Mouse (Mus musculus): Measurements from ENCODE around the gene Card6.
"Not testable (repeated sequence)": the region's sequence is repeated elsewhere in the genome, so short reads cannot be mapped to it uniquely, and the experiment has no call there.

Gene Card6

GRCm38 (mm10) chr15:5130887-5131668 is 22.7 kb upstream of the Card6 start:
- DNase-seq (ENCODE audit: low read depth, low spot score) = not testable (repeated sequence)

GRCm38 (mm10) chr15:5129111-5129805 is 20.9 kb upstream of the Card6 start:
- no peak for DNase-seq (ENCODE audit: low read depth, low spot score)

DNA sequence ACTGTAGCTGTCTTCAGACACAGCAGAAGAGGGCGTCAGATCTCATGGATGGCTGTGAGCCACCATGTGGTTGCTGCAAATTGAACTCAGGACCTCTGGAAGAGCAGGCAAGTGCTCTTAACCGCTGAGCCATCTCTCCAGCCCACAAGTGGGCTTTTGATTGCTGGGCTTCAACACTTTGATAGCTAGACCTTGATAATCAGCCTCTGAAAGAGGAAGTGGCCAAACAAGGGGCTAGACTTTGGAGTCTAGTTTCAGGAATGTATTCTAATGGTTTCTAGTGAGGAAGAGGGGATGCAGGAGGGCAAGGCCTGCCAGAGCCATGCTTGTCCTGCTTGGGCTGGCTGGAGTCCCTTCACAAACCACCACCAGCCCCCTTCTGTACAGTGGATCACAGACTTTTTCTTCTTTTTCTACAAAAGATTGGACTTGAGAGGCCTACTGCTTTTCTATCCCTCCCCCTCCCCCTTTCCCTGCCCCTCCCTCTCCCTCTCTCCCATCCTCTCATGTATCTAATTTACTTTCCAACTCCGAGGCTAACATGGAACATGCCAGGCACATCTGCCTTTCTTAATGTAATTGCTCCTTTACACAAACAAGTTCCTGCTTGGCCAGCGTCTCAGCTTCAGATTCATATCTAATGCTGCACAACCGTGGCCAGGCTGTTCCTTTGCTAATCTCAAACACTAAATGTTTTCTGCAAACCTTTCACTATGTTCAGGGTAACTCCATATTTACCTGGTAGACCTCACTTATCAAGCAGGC is 20.0 kb upstream of the Card6 start:
- no peak for DNase-seq (ENCODE audit: low read depth, low spot score)

DNA sequence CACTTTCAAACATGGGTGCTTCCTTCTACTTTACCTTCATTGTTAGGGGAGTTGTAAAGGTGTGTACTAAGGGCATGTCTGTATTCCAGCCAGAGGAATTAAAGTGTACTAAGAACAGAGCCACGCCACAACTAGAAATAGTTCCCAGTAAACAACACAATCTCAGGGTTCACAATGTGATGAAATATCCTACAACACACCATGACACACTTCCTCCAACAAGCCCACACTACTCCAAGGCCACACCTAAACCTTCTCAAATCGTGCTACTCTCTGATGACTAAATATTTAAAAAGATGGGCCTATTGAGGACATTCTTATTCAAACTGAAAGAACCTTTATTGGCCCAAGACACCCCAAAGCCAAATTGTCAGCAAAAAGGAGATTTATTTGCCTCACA is 19.1 kb upstream of the Card6 start:
- DNase-seq (ENCODE audit: low read depth, low spot score) = no peak

GRCm38 (mm10) chr15:5126456-5126855 is 18.1 kb upstream of the Card6 start:
- DNase-seq (ENCODE audit: low read depth, low spot score) = no peak

DNA sequence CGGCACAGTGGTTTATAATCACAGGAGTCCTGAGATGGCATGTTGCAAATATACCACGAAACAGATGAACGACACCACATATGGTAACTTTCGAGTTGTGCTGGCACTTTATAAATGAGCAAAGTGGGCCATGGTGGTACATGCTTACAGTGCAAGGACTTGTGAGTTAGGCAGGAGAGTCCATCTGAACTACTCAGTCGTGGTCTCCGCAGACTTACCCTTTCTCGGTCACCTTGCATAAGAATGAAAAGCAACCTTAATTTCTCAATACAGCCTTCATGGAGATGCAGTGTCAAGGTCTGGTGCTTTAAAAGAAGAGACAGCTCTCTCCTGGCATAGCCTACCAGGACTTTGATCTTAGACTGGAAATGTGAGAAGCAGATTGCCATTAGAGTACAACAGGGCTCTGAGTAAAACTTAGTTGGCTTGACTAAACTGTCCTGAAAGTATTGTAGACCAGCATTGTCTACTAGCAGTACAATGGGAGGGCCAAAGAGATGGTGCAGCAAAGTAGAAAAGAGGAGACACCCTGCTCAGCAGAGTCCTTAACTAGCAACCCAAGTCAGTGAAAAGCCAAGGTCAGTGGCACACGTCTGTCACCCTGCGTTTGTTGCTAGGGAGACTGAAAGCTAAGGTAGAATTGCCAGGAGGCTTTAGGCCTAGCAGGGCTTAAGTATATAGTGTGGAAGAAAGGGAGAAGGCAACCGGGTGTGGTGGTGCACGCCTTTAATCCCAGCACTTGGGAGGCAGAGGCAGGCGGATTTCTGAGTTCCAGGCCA is 13.4 kb upstream of the Card6 start:
- DNase-seq (ENCODE audit: low read depth, low spot score) = no peak

DNA sequence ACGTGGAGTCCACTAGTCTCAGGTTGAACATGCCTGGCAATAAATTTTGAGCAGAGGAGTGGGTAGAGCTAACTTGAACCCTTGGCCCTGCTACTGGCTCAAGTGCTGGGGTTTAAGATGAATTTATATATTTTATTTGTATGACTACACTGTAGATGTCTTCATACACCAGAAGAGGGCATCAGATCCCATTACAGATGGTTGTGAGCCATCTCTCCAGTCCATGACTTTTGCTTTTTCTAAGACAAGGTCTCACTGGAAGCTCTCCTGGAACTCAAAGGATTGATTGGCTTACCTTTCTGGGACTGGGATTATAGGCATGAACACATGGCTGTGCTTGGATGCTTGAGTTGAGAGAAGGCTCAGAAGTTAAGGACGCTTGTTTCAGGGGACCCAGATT is 11.4 kb upstream of the Card6 start:
- no peak for DNase-seq (ENCODE audit: low read depth, low spot score)

DNA sequence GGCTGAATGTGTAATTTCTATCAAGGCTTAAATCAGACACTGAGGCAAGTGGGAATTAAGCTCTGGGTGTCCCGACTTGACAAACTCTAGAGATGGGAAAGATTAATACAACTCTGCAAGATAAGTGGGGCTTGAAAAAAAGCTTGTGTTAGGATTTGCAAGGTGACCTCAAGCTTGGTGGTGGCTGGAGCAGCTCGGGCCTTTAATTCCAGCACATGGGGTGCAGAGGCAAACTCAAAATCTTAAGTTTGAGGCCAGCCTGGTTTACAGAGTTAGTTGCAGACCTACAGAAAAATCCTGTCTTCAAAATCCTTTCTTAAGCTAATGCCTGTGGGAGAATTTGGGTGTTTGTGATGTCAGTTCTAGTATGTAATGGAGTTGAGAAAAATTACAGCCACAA is 10.9 kb upstream of the Card6 start:
- no peak for DNase-seq (ENCODE audit: low read depth, low spot score)

- DNase-seq (ENCODE audit: low read depth, low spot score) = no peak
Measured at GRCm38 (mm10) chr15:5118626-5119025, 10.3 kb upstream of the Card6 start.

GRCm38 (mm10) chr15:5117031-5117601 is 8.8 kb upstream of the Card6 start:
- DNase-seq (ENCODE audit: low read depth, low spot score) = no peak

GRCm38 (mm10) chr15:5116270-5117030 is 8.1 kb upstream of the Card6 start, which contains the start of gene Rpl37:
TSS of gene Rpl37 (plus strand) at chr15:5116645.
- peak; percentile 97 for DNase-seq (ENCODE audit: low read depth, low spot score)

GRCm38 (mm10) chr15:5115173-5115572 is 6.8 kb upstream of the Card6 start:
- no peak for DNase-seq (ENCODE audit: low read depth, low spot score)

GRCm38 (mm10) chr15:5112651-5113050 is 4.3 kb upstream of the Card6 start:
- DNase-seq (ENCODE audit: low read depth, low spot score) = no peak

DNA sequence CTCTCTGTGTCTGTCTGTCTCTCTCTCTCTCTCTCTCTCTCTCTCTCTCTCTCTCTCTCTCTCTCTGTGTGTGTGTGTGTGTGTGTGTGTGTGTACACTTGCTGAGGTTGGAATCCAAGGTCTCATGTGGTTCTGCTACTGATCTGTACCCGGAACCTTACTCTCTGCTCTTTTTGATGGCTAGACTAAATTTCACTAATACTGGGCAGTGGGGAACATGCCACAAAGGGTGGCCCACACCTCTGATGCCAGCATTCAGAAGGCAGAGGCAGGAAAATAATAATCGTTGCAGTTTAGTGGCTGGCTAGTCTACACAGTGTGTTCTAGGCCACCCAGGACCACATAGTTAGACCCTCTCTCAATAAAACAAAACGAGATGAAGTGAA is 309 bp upstream of the Card6 start:
- no peak for DNase-seq (ENCODE audit: low read depth, low spot score)

- no peak for DNase-seq (ENCODE audit: low read depth, low spot score)
Measured at GRCm38 (mm10) chr15:5106293-5106692, 2.0 kb downstream of the Card6 start.

DNA sequence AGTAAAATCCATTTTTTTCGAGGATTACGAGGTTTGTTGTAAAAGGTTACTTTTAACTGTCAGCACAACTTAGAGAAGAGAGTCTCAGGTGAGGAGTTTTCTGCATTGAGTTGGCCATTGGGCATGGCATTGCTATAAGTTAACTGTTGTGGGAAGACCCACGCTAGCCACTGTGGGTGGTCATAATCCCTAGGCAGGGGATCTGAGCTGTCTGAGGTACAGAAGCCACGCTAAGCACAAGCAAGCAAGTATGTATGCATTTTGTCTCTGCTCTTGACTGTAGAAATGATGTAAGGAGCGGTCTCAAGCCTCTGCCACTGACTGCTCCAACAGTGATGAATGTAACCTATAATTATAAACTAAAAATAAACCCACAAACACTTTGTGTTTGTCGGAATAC is 2.4 kb downstream of the Card6 start:
- no peak for DNase-seq (ENCODE audit: low read depth, low spot score)

DNA sequence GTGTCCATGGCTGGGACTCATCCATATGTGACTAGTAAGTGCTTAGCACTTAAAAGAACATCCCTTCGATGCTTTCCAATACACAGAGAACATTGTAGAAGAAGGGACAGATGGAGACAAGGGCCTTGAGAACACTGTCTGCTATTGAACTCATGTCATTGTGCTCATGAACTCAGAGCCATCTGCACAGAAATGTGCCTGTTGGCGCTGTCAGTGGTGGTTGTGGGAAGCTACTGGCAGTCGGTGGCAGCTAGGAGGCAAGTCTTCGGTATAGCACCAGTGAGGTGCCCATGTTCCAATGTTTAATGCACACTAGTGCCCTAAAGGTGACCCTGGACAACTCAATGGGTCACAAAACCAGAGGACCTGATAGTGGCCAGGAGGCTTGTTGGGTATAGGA is 6.0 kb downstream of the Card6 start:
- no peak for DNase-seq (ENCODE audit: low read depth, low spot score)

GRCm38 (mm10) chr15:5097376-5097775 is 11.0 kb downstream of the Card6 start:
- no peak for DNase-seq (ENCODE audit: low read depth, low spot score)

- no peak for DNase-seq (ENCODE audit: low read depth, low spot score)
Measured at GRCm38 (mm10) chr15:5095534-5096301, 12.6 kb downstream of the Card6 start.

GRCm38 (mm10) chr15:5090131-5090530 is 18.2 kb downstream of the Card6 start:
- DNase-seq (ENCODE audit: low read depth, low spot score) = no peak

Measured in WW6 (cell line).